Comparison of ENCODE assay signal across 20 mouse cellular contexts in the genomic region with DNA sequence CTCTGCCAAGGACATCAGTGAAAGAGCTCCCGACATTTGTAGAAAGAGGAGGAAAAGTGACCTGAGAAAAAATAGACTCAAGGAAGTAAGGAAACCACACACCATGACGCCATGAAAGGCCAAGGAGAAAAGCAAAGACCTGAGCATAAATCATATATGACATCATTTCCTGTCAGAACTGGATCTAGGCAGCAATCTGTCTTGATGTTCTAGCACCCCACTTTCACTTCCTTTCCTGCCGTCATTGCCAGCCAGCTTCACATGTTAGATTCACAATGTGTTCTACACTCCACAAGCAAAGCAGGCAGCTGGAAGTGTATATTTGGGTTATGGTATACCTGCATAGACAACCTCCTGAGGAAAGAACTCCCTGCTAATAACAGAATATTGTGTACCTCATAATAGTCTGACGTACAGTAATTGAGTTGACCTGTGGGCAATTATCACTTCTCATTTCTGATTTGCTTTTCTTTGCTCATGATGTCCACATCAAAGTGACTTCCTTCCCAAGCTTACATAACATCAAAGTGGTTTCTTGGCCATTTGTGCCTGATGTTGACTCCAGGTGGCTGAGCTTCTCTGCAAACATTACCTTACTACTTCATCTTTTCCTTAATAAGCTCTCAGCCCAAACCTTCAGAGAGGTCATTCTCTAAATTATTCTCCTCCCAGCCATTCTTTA.
DNase-seq lines count a peak whose midpoint lies in the region; ATAC-seq and TF ChIP-seq lines count a peak whose summit lies in the region.
"Had no signal": no experiment of that assay in that cellular context is flagged by ENCODE, and none has a peak within 500 bp of the region (broad histone marks: within the 10 kb centered on the region; RNA-seq: fewer than 3 reads in every experiment).

No protein-coding gene starts in this region.

- no peak for TF ChIP-seq CTCF in lung, embryonic 14.5 days (IDR thresholded peaks at IDR 0.05; ENCODE audit: low read depth)

- no peaks in the 10 kb centered on the region for H3K27me3 ChIP-seq in lung, embryonic 14.5 days (ENCODE audit: insufficient read depth, low read length)
- no peaks in the 10 kb centered on the region for H3K27me3 ChIP-seq in midbrain, embryonic 10.5 days (ENCODE audit: low read depth, poor library complexity, severe bottlenecking)
- no peaks in the 10 kb centered on the region for H3K27me3 ChIP-seq in hindbrain, embryonic 11.5 days (ENCODE audit: control insufficient read depth, insufficient read depth, low read length)
- H3K27me3 ChIP-seq: forebrain, embryonic 15.5 days; heart, embryonic 15.5 days; hindbrain, embryonic 13.5 days; liver, embryonic 13.5 days; midbrain, embryonic 12.5 days; stomach, embryonic 15.5 days had no signal

- H3K36me3 ChIP-seq in lung, embryonic 14.5 days (ENCODE audit: insufficient read depth), result no peaks in the 10 kb centered on the region
- no peaks in the 10 kb centered on the region for H3K36me3 ChIP-seq in midbrain, embryonic 10.5 days
- no peaks in the 10 kb centered on the region for H3K36me3 ChIP-seq in hindbrain, embryonic 11.5 days (ENCODE audit: control insufficient read depth, insufficient read depth, low read length)
- H3K36me3 ChIP-seq: forebrain, embryonic 15.5 days; heart, embryonic 15.5 days; hindbrain, embryonic 13.5 days; liver, embryonic 13.5 days; midbrain, embryonic 12.5 days; stomach, embryonic 15.5 days had no signal

- H3K27ac ChIP-seq in lung, embryonic 14.5 days (ENCODE audit: low read depth), result no peak overlapping the region
- H3K27ac ChIP-seq in midbrain, embryonic 10.5 days (replicated peaks), result no peak overlapping the region
- no peak overlapping the region for H3K27ac ChIP-seq in hindbrain, embryonic 11.5 days (ENCODE audit: low read depth, low read length)
- H3K27ac ChIP-seq: forebrain, embryonic 15.5 days; heart, embryonic 15.5 days; hindbrain, embryonic 13.5 days; liver, embryonic 13.5 days; midbrain, embryonic 12.5 days; stomach, embryonic 15.5 days had no signal

- no peak overlapping the region for H3K4me3 ChIP-seq in lung, embryonic 14.5 days (ENCODE audit: low read depth, low read length)
- no peak overlapping the region for H3K4me3 ChIP-seq in midbrain, embryonic 10.5 days
- no peak overlapping the region for H3K4me3 ChIP-seq in hindbrain, embryonic 11.5 days (ENCODE audit: low read depth, low read length)
- H3K4me3 ChIP-seq: forebrain, embryonic 15.5 days; heart, embryonic 15.5 days; hindbrain, embryonic 13.5 days; liver, embryonic 13.5 days; midbrain, embryonic 12.5 days; stomach, embryonic 15.5 days had no signal

- H3K4me1 ChIP-seq in lung, embryonic 14.5 days (ENCODE audit: insufficient read depth), result no peaks in the 10 kb centered on the region
- H3K4me1 ChIP-seq in midbrain, embryonic 10.5 days, result no peaks in the 10 kb centered on the region
- no peaks in the 10 kb centered on the region for H3K4me1 ChIP-seq in hindbrain, embryonic 11.5 days (replicated peaks; ENCODE audit: control insufficient read depth, insufficient read depth, low read length)
- H3K4me1 ChIP-seq: forebrain, embryonic 15.5 days; heart, embryonic 15.5 days; hindbrain, embryonic 13.5 days; liver, embryonic 13.5 days; midbrain, embryonic 12.5 days; stomach, embryonic 15.5 days had no signal

- H3K9me3 ChIP-seq in lung, embryonic 14.5 days (ENCODE audit: low read depth, low read length), result no peaks in the 10 kb centered on the region
- H3K9me3 ChIP-seq in midbrain, embryonic 10.5 days (replicated peaks), result no peaks in the 10 kb centered on the region
- H3K9me3 ChIP-seq in hindbrain, embryonic 11.5 days (ENCODE audit: control insufficient read depth, low read length), result no peaks in the 10 kb centered on the region
- H3K9me3 ChIP-seq: forebrain, embryonic 15.5 days; heart, embryonic 15.5 days; hindbrain, embryonic 13.5 days; liver, embryonic 13.5 days; midbrain, embryonic 12.5 days; stomach, embryonic 15.5 days had no signal

- DNase-seq in lung, embryonic 14.5 days, result peak; percentile 16
- no peak for DNase-seq in lung, postnatal 4 days
- DNase-seq in CD4-positive, CD25-positive, alpha-beta regulatory T cell, adult 2 months (ENCODE audit: low read depth, low spot score), result peak; percentile 21
- DNase-seq in forelimb bud, embryonic 11.5 days (ENCODE audit: low read depth, low spot score), result peak; percentile 2
- no peak for DNase-seq in midbrain, embryonic 10.5 days (ENCODE audit: low spot score)
- DNase-seq in hindbrain, embryonic 11.5 days (ENCODE audit: low spot score), result no peak
- DNase-seq in urinary bladder, adult 2 months (ENCODE audit: low spot score), result no peak
- DNase-seq: cerebellum, adult 11 months; cerebellum, postnatal 25 days; heart, adult 18-20 months; liver, embryonic 13.5 days; lung, postnatal 10 days; thymus, postnatal 25 days had no signal

- no peak overlapping the region for H3K4me2 ChIP-seq in lung, embryonic 14.5 days
- no peak overlapping the region for H3K4me2 ChIP-seq in hindbrain, embryonic 11.5 days (replicated peaks; ENCODE audit: low read depth, low read length)
- H3K4me2 ChIP-seq: forebrain, embryonic 15.5 days; heart, embryonic 15.5 days; hindbrain, embryonic 13.5 days; liver, embryonic 13.5 days; midbrain, embryonic 12.5 days; stomach, embryonic 15.5 days had no signal

- 58% methylated on average over 4 of the region's 4 CpGs for WGBS in lung, embryonic 14.5 days
- WGBS in midbrain, embryonic 10.5 days, result 84% methylated on average over 4 of the region's 4 CpGs
- 85% methylated on average over 4 of the region's 4 CpGs for WGBS in hindbrain, embryonic 11.5 days

- ATAC-seq in lung, embryonic 14.5 days (ENCODE audit: insufficient read depth), result no peak
- ATAC-seq in monocyte, adult 5-6 weeks (replicated peaks; ENCODE audit: insufficient number of reproducible peaks, low FRiP score, low TSS enrichment, poor library complexity, severe bottlenecking), result peak; percentile 52
- ATAC-seq in hindbrain, embryonic 11.5 days (ENCODE audit: low FRiP score), result no peak
- ATAC-seq: forebrain, embryonic 15.5 days; intestine, postnatal 0 days had no signal

- H3K9ac ChIP-seq in lung, embryonic 14.5 days, result no peak overlapping the region
- no peak overlapping the region for H3K9ac ChIP-seq in hindbrain, embryonic 11.5 days (ENCODE audit: low read depth, low read length)
- H3K9ac ChIP-seq: forebrain, embryonic 15.5 days; heart, embryonic 15.5 days; hindbrain, embryonic 13.5 days; liver, embryonic 13.5 days; midbrain, embryonic 12.5 days; stomach, embryonic 15.5 days had no signal

Comparison
In these comparisons a context has a peak if more than half of its experiments do, and no peak if none do; other contexts are left out.
1. DNase-seq: peak in lung, embryonic 14.5 days (single experiment), CD4-positive, CD25-positive, alpha-beta regulatory T cell, adult 2 months (single experiment) and forelimb bud, embryonic 11.5 days (single experiment); none in lung, postnatal 4 days (0 of 2), midbrain, embryonic 10.5 days (single experiment), hindbrain, embryonic 11.5 days (single experiment) and urinary bladder, adult 2 months (single experiment).